Mouse (Mus musculus): ENCODE measurements around the gene Ighmbp2.

GRCm38 (mm10) chr19:3292993-3293392, 10.2 kb upstream of the Ighmbp2 start:
- TF ChIP-seq POLR2A (IDR thresholded peaks at IDR 0.05; ENCODE audit: insufficient read length, low read depth) (no peak), MYOG (IDR thresholded peaks at IDR 0.05; ENCODE audit: control insufficient read depth in 1 of 3, insufficient read depth in 1 of 3, insufficient read length in 2 of 3, low read depth in 2 of 3) (no peak), TCF12 (IDR thresholded peaks at IDR 0.05; ENCODE audit: insufficient read depth, poor library complexity, severe bottlenecking) (no peak), MAX (IDR thresholded peaks at IDR 0.05; ENCODE audit: low read depth) (no peak), REST (IDR thresholded peaks at IDR 0.05; ENCODE audit: insufficient read depth, insufficient read length) (no peak)

Data from myocyte (in vitro differentiated cells).